8 mouse cellular contexts compared by ENCODE assay signal in genomic region chr12:84970428-84971096, GRCm38 (mm10). TPM values are rescaled to one million over a fixed set of nuclear protein-coding genes. Genes with fewer than 3 reads are reported as not detected.
DNase-seq lines count a peak whose midpoint lies in the region; ATAC-seq lines count a peak whose summit lies in the region.

Gene Fcf1, plus strand, starts transcription at chr12:84970897.
Gene Arel1, minus strand, starts transcription at chr12:84970900.

- H3K4me3 ChIP-seq in hindbrain, embryonic 11.5 days (ENCODE audit: low read depth, low read length) = peak within 1 kb of the TSS; percentile 69

- H3K9ac ChIP-seq in hindbrain, embryonic 11.5 days (ENCODE audit: low read depth, low read length) = peak within 1 kb of the TSS; percentile 74

- 0 out of 2 replicates have a peak within 1 kb of the TSS, but pooled peaks have one; percentile 36 for H3K27ac ChIP-seq in hindbrain, embryonic 11.5 days (ENCODE audit: low read depth, low read length)

- H3K27me3 ChIP-seq in hindbrain, embryonic 11.5 days (ENCODE audit: control insufficient read depth, insufficient read depth, low read length) = no peaks in the 10 kb centered on the region

- peak; percentile 94 for DNase-seq in MN1 (ENCODE audit: low spot score)
- peak; percentile 86 for DNase-seq in cerebellum, adult 9-10 months
- peak; percentile 83 to 97 for DNase-seq in frontal cortex, adult 2 months (ENCODE audit: extremely low spot score in 1 of 2, low spot score in 1 of 2)
- peak; percentile 94 for DNase-seq in hindbrain, embryonic 11.5 days (ENCODE audit: low spot score)
- peak; percentile 86 to 89 for DNase-seq in layer of hippocampus, postnatal 10 days (ENCODE audit: low spot score in 2 of 2)
- DNase-seq in lung, postnatal 10 days = peak; percentile 94
- peak; percentile 85 for DNase-seq in ovary, postnatal 36 days (ENCODE audit: low spot score)
- peak; percentile 87 for DNase-seq in thymus, postnatal 25 days

- WGBS in hindbrain, embryonic 11.5 days = under 1% methylated on average over 42 of the region's 42 CpGs

- H3K4me1 ChIP-seq in hindbrain, embryonic 11.5 days (replicated peaks; ENCODE audit: control insufficient read depth, insufficient read depth, low read length) = peaks cover 7% of the 10 kb centered on the region; the same call in 1 of the 2 replicates

- peak within 1 kb of the TSS; percentile 91 for H3K4me2 ChIP-seq in hindbrain, embryonic 11.5 days (replicated peaks; ENCODE audit: low read depth, low read length)

- 0 out of 2 replicates have a peak, but pooled peaks have one; percentile 33 for ATAC-seq in hindbrain, embryonic 11.5 days (ENCODE audit: low FRiP score)

- H3K9me3 ChIP-seq in hindbrain, embryonic 11.5 days (ENCODE audit: control insufficient read depth, low read length) = no peaks in the 10 kb centered on the region

- 0 out of 2 replicates have a peak, but pooled peaks cover 4% of the 10 kb centered on the region for H3K36me3 ChIP-seq in hindbrain, embryonic 11.5 days (ENCODE audit: control insufficient read depth, insufficient read depth, low read length)

RNA-seq across cellular contexts. Expression of gene Fcf1, which starts in this region (rescaled TPM):
- 70.9 and 73.9 TPM in 2 replicates for polyA plus RNA-seq in frontal cortex, adult 2 months (2012; rRNA removed)
- 148 and 156 TPM in 2 replicates for polyA plus RNA-seq in hindbrain, embryonic 11.5 days (2014; fragmentation: Nextera tagmentation; extraction: Ambion mirVana)
- total RNA-seq in layer of hippocampus, postnatal 10 days (2021) = 10 to 100 TPM; 33.8 to 34.9 TPM

RNA-seq across cellular contexts. Expression of gene Arel1, which starts in this region (rescaled TPM):
- polyA plus RNA-seq in frontal cortex, adult 2 months (2012; rRNA removed) = 65.7 and 66.6 TPM in 2 replicates
- 21.8 and 24.5 TPM in 2 replicates for polyA plus RNA-seq in hindbrain, embryonic 11.5 days (2014; fragmentation: Nextera tagmentation; extraction: Ambion mirVana)
- 10 to 100 TPM; 79.5 to 91.8 TPM for total RNA-seq in layer of hippocampus, postnatal 10 days (2021)

Comparison
In these comparisons a context has a peak if more than half of its experiments do, and no peak if none do; other contexts are left out.
1. Peak in every context shown above with its lines: DNase-seq, ATAC-seq, H3K4me3 ChIP-seq and H3K27ac ChIP-seq.